Mouse (Mus musculus) spleen, postnatal 0 days (tissue): ENCODE measurements around the gene Spred3. TPM values are rescaled to one million over a fixed set of nuclear protein-coding genes. Genes with fewer than 3 reads are reported as not detected.

Experiments
- polyA plus RNA-seq: library from polyadenylated mRNA; unstranded; fragments of >200 nt; fragmentation: Nextera tagmentation; extraction: Ambion mirVana; gene quantifications from 2 replicates; pipeline ENCODE4 v1.2.1, GENCODE M21; 2015

Spred3 gene
- polyA plus RNA-seq = 0.54 and 0.76 TPM in 2 replicates

GRCm38 (mm10) chr7:29170066-29170754 is at the start of gene Spred3, which contains the start of gene Ggn:
Gene Spred3, minus strand, starts transcription at chr7:29170411.
Gene Ggn, plus strand, starts transcription at chr7:29170210.

GRCm38 (mm10) chr7:29213675-29214082 is 43.5 kb upstream of the Spred3 start, which contains the start of gene Catsperg1:
Gene Catsperg1, minus strand, starts transcription at chr7:29214035.

GRCm38 (mm10) chr7:29180077-29180853 is 10.1 kb upstream of the Spred3 start, which contains the start of gene Psmd8:
Gene Psmd8, minus strand, starts transcription at chr7:29180701.

GRCm38 (mm10) chr7:29155838-29156782 is 14.1 kb downstream of the Spred3 start, which contains the start of gene Fam98c:
Gene Fam98c, minus strand, starts transcription at chr7:29156234.

GRCm38 (mm10) chr7:29134693-29135386 is 35.4 kb downstream of the Spred3 start, which contains the start of gene Rasgrp4:
Gene Rasgrp4, plus strand, starts transcription at chr7:29134851.

GRCm38 (mm10) chr7:29124970-29125369 is 45.2 kb downstream of the Spred3 start, which contains the start of gene Ryr1:
Gene Ryr1, minus strand, starts transcription at chr7:29125179.

Other genes with a start within 250 kb of the Spred3 start
- 114 and 117 TPM in 2 replicates for gene Actn4, start 208.1 kb downstream of the Spred3 start, polyA plus RNA-seq
- 346 and 382 TPM in 2 replicates for gene Eif3k, start 188.5 kb downstream of the Spred3 start, polyA plus RNA-seq
- gene Map4k1, start 188.4 kb downstream of the Spred3 start, polyA plus RNA-seq = 50.9 and 57.2 TPM in 2 replicates
- gene Ryr1, start 45.2 kb downstream of the Spred3 start, polyA plus RNA-seq = 0.17 and 0.24 TPM in 2 replicates
- gene Rasgrp4, start 35.6 kb downstream of the Spred3 start, polyA plus RNA-seq = 8.2 and 8.8 TPM in 2 replicates
- 16.5 and 20.1 TPM in 2 replicates for gene Fam98c, start 14.2 kb downstream of the Spred3 start, polyA plus RNA-seq
- gene Ggn, start 201 bp downstream of the Spred3 start, polyA plus RNA-seq = 0.23 TPM in 2 replicates
- 157 and 158 TPM in 2 replicates for gene Psmd8, start 10.3 kb upstream of the Spred3 start, polyA plus RNA-seq
- 0.46 and 0.59 TPM in 2 replicates for gene Catsperg1, start 43.6 kb upstream of the Spred3 start, polyA plus RNA-seq
- 1.5 and 1.7 TPM in 2 replicates for gene Kcnk6, start 62.1 kb upstream of the Spred3 start, polyA plus RNA-seq
- 47.2 and 53.1 TPM in 2 replicates for gene Yif1b, start 67.9 kb upstream of the Spred3 start, polyA plus RNA-seq
- 2.2 and 2.3 TPM in 2 replicates for gene 2200002D01Rik, start 78.1 kb upstream of the Spred3 start, polyA plus RNA-seq
- 40.8 and 44.8 TPM in 2 replicates for gene Spint2, start 111.5 kb upstream of the Spred3 start, polyA plus RNA-seq
- gene Ppp1r14a, start 118.9 kb upstream of the Spred3 start, polyA plus RNA-seq = 27.1 and 27.3 TPM in 2 replicates
- 0.81 and 1.8 TPM in 2 replicates for gene Dpf1, start 133.5 kb upstream of the Spred3 start, polyA plus RNA-seq